Mouse (Mus musculus) lung, adult 2 months (tissue): Measurements from ENCODE around the gene Shisa2.

ENCODE experiments used
- CTCF ChIP-seq: fragments of 200-500 bp; IDR thresholded peaks from 2 replicates; pipeline ENCODE4 v1.5.1; 2011; ENCODE audit warnings: mild to moderate bottlenecking, low read length, control low read depth; ENCODE audit not compliant: insufficient read depth
- POLR2A ChIP-seq: fragments of 200-500 bp; IDR thresholded peaks from 2 replicates; pipeline ENCODE4 v1.6.1; 2011; ENCODE audit warnings: low read depth, mild to moderate bottlenecking, control low read depth, low read length, borderline replicate concordance; ENCODE audit errors: extremely low read depth

DNA sequence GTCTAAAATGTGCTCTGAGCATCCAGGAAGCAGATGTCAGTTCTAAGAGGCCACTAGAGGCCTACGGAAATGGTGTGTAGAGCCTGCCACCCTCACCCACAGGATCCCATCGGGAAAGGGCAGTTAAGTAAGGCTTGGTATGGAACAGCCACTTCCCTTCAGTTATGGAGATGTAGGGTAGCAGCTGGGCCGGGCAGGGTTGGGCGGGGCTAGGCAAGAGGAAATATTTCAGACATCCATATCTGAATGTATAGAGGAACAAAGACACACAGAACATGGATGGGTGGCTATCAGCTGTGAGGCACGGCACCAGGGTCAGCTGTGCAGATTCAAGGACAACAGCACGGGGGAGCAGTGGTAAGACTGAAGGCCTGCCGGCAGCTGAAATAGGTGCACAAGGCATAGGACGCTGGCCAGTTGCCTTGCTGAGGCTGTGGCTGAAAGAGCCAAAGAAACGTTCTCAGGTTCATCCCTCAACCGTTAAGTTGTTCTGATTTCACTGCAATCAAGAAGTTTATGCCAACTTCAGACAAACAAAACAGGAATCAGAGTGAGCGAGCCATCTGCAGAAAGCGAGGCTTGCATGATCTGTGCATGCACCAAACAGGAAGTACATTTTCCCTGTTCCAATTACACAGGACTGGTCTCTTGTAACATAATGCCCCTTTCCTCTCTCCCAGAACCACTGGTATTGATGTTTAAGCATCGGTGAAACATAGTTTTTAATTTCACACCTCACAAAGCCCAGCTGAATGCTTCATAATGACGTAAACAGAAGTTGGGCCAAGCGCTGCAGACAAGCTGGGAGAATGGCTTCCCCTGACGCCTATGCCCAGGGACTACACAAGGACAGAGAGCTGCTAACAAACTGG lies 22.0 kb downstream of the Shisa2 start:
- TF ChIP-seq CTCF (no peak), POLR2A (no peak)
